Mouse (Mus musculus) induced T-regulatory cell, adult 2 months (primary cell): ENCODE measurements around the gene Rgcc.

Experiments used
- DNase-seq: peaks from one replicate; pipeline ENCODE4 v3.0.0-alpha.2; 2012; ENCODE audit warnings: low read depth

Rgcc gene

GRCm38 (mm10) chr14:79278927-79279326 is 22.5 kb downstream of the Rgcc start:
- DNase-seq, result no peak

- no peak for DNase-seq
Measured at GRCm38 (mm10) chr14:79277922-79278321, 23.5 kb downstream of the Rgcc start.

DNA sequence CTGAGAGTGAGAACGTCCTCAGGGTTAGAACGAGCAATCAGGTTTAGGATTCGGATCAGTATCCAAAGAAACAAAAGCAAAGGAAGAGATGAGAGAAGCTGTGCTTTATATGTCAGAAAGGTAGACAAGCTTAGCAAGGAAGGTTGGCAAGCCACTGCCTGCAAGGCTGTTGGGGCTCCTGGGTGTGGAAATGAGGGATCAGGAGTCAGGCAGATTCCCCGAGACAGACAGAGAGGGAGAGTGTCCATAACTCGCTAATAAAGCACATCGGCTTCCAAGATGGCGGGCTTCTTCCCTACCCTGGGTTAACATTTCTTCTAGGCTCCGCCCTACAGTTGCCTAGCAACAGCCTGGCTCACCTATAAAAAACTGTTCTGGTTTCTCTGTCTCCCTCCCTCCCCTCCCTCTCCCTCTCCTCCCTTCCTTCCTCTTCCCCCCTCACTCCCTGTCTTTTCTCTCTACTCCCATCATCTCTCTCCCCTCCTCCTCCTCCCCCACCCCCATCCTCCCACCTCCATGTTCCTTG is 25.5 kb downstream of the Rgcc start:
- DNase-seq, result no peak

GRCm38 (mm10) chr14:79275441-79275840 is 26.0 kb downstream of the Rgcc start:
- DNase-seq, result no peak

GRCm38 (mm10) chr14:79273697-79274477 is 27.6 kb downstream of the Rgcc start:
- no peak for DNase-seq

DNA sequence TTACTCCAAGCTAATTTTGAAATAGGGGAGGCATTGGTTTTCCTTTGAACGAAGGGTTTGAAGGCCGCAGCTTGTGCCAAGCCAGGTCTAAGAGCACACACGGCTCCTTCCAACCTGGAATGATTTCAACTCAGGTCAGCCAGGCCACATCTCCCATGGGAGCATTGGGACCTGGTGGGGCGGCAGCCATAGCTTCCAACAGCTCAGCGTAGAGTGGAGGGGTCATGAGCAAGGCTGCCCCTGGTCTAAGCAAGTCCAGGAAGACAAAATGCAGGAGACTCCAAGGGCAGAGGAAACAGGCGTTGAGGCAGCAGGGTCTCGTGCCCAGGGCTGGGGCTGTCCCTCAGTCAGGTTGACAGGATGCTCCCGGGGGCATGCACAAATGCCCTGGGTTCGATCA is 28.5 kb downstream of the Rgcc start:
- no peak for DNase-seq

DNA sequence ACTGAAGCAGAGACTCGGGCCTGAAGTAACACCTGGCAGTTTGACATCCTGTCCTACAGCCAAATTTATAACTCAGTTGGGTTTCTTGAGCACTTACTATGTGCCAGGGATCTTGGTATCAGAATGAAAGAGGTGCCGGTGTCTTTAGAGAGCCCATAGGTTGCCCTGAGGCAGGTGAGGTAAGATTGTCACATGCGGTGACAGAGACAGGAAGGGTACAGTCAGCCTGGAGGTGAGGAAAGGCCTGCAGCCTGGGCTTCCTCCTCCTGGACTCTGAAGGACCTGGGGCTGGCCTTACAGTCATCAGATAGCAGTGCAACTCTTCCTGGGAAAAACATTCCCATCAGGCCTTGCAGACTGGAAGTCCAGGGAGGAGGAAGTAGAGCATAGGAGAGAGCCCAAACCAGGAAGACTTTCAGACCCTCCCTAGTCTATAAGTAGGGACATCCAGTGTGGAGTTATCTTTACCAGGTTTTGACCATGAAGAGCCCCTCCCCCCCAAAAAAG is 29.2 kb downstream of the Rgcc start:
- no peak for DNase-seq

DNA sequence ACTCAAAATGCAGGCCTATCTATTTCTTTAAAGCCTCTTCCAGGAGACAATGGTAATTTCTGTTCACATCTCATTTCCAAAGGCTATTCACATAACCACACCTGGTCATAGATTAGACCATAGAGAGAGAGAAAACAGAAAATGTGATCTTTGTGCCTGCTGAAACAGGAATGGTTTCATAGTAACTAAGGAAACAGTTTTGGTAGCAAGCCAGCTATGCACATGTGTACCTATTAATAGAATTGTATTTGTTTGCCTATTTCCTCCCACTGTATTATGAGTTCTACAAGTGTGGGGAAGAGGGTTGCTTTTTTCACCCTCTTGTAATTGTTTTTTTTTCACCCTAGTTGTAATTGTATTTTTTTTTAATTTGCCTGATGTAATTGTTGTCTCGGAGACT is 31.9 kb downstream of the Rgcc start:
- no peak for DNase-seq

DNA sequence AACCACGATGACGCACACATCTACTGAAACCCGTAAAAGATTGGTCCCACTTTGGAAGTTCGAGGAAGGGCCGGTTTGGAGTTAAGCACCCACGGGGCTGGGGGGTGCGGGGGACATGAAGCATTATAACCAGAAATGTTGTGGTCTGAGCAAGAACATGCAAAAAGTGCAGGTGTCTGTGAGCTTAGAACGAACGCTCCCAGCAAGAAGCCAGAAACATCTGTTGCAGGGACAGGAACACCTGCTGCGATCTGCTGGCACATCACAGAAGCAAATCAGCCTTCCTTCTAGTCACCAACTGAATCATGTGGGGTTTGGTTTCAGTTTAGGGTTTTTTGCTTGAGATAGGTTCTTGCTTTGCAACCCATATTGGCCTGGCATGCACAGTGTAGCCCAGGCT is 33.6 kb downstream of the Rgcc start:
- peak; percentile 39 for DNase-seq

DNA sequence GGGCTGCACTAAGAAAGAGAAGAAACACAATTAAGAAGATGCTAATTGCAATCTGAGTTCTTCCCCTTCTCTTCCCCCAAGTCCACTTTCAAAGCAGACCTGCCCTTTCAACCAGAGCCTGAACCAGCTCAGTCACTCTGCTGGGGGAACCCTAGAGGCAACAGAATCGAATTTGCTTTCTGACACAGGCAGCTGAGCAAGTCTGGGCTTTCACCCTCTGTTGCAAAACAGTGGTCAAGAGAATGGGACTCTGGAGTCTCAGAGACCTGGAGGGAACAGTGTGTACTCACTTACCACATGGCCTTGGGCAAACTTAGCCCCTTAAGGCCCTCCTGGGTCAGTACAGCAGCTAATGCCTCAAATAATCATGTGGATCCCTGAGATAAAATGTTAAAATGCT is 34.1 kb downstream of the Rgcc start:
- no peak for DNase-seq

DNA sequence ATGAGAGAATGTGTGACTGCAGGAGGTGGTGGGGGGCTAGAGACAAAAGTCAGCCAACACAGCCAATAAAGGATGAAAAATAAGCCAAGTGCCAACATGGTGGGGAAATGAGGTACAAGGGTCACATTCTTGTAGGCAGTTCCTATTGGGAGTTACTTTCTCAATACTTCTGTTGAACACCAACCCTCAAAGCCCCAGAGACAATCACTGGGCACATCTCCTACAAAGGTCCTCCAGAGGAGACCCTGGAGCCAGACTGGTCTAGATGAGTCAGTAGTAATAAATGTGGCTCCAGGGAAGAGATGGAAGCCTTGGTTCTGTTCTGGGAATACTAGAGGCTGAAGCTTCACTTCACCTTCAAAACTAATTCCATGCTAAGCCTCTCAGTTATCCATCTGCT is 35.0 kb downstream of the Rgcc start:
- no peak for DNase-seq

- DNase-seq, result no peak
Measured at GRCm38 (mm10) chr14:79265738-79266137, 35.7 kb downstream of the Rgcc start.

- DNase-seq, result no peak
Measured at GRCm38 (mm10) chr14:79263321-79263720, 38.1 kb downstream of the Rgcc start.

DNA sequence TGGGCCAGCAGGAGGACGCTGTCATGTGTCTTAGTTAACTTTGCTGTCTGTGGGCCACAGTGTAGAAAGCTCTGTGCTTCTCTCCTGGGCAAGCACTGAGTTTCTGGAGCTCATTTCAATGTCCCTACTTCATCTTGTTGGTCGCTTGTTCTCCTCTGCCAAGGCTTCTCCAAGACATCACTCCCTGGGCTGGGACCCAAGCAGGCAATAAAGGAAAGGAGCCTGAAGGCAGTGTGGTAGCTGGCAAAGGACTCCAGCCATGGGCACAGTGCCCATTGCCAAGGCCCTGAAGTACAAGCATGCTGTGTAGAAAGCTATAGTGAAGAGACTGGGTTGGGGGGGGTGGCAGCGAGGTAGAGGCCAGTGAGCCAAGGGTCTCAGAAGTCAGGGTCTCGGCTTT is 38.8 kb downstream of the Rgcc start:
- DNase-seq, result no peak

DNA sequence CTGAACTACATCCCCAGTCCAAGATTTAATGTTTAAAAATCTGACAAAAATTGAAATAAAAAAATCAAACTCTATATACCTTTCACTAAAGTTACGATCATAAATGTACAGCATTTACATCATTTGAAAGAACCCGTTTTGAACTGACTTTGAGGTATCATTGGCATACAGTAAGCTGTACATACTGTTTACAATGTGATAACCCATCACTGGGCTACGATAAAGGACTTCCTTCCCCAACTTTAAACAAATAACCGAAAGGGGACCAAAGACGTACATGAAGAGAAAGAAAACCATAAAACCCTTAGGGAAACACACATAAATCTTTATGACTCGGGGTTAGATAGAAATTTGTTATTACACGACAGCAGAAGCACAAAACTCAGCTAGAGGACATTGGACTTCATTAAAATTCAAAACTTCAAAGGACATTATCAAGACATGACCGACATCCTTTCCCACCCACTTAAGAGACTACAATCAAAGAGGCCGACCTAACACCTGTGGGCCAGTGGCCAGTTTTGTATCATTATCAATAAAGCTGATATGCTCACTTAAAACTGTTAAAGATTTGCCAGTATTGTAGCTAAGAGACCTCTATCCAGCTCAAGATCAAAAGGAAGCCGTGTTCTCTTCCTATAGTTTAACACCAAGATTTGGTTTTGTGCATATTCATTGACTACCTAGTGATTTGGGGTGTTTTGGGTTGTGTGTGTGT is 42.2 kb downstream of the Rgcc start:
- no peak for DNase-seq

GRCm38 (mm10) chr14:79256656-79257055 is 44.8 kb downstream of the Rgcc start:
- DNase-seq, result no peak

- DNase-seq, result no peak
Measured at GRCm38 (mm10) chr14:79255786-79256185, 45.7 kb downstream of the Rgcc start.

DNA sequence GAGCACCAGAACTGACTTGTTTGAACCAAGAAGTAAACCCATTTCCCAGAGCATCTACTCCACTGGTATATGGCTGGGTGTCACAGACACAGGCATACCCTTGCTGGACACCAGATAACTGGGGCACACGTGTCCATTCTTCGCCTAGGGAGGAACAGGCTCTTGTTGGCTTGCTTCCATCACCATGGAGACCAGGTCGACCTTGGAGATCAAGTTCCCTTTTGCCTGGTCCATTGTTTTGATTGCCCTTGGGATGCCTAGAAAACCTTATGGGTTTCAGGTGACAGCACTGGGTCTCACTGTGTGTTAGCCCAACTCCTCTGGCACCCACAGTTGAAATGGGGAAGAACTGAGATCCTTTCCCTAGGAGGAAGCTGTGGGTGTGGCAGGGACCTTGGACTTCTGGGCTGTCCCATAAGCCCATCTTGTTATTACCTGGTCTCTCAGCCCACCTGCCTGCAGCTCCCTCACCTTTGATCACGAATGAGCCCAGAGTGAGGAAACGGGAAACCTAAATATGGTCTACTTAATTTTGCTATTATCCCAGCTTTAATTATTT is 49.6 kb downstream of the Rgcc start:
- no peak for DNase-seq

- no peak for DNase-seq
Measured at GRCm38 (mm10) chr14:79244571-79244970, 56.9 kb downstream of the Rgcc start.

GRCm38 (mm10) chr14:79243038-79243883 is 58.2 kb downstream of the Rgcc start:
- DNase-seq, result peak; percentile 84

DNA sequence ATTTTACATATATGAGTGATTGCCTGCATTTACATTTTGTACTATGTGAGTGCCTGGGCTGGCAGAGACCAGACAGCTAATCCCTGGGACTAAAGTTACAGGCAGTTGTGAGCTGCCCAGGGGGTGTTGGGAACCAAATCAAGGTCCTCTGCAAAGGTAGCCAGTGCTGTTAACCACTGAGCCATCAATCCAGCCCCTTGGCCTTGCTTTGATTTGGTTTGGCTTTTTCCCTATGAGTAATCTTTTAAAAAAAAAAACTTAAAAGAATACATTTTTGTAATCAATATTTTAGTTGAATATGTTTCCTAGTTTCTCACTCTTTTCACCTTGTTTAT is 59.1 kb downstream of the Rgcc start:
- no peak for DNase-seq
